Mouse (Mus musculus): Measurements from ENCODE around the gene Sh3rf3. TPM values are rescaled to one million over a fixed set of nuclear protein-coding genes. Genes with fewer than 3 reads are reported as not detected.

The Sh3rf3 gene
- total RNA-seq, 2 experiments from 2014 or later, result 1.2 to 2.1 TPM

- intact Hi-C loops (cut with DNase I; ENCODE audit: low total_unique reads), result no loop called here
- DNase-seq, result peak; percentile 8
Measured at GRCm38 (mm10) chr10:58905253-58905652, 92.1 kb downstream of the Sh3rf3 start.

GRCm38 (mm10) chr10:58907001-58907443, 93.9 kb downstream of the Sh3rf3 start:
- intact Hi-C loops (cut with DNase I; ENCODE audit: low total_unique reads), result no loop called here
- peak; percentile 22 for DNase-seq

GRCm38 (mm10) chr10:58908451-58908850, 95.3 kb downstream of the Sh3rf3 start:
- no peak for DNase-seq
- intact Hi-C loops (cut with DNase I; ENCODE audit: low total_unique reads), result no loop called here

- intact Hi-C loops (cut with DNase I; ENCODE audit: low total_unique reads), result no loop called here
- DNase-seq, result no peak
Measured at GRCm38 (mm10) chr10:58915301-58916245, 102.4 kb downstream of the Sh3rf3 start.

- DNase-seq, result no peak
- intact Hi-C loops (cut with DNase I; ENCODE audit: low total_unique reads), result no loop called here
Measured at GRCm38 (mm10) chr10:58921643-58922188, 108.6 kb downstream of the Sh3rf3 start.

- intact Hi-C loops (cut with DNase I; ENCODE audit: low total_unique reads), result no loop called here
- DNase-seq, result no peak
Measured at GRCm38 (mm10) chr10:58922216-58922829, 109.2 kb downstream of the Sh3rf3 start.

GRCm38 (mm10) chr10:58922993-58923392, 109.8 kb downstream of the Sh3rf3 start:
- intact Hi-C loops (cut with DNase I; ENCODE audit: low total_unique reads), result no loop called here
- DNase-seq, result no peak

GRCm38 (mm10) chr10:58926578-58926977, 113.4 kb downstream of the Sh3rf3 start:
- intact Hi-C loops (cut with DNase I; ENCODE audit: low total_unique reads), result no loop called here

GRCm38 (mm10) chr10:58928952-58929442, 115.8 kb downstream of the Sh3rf3 start:
- intact Hi-C loops (cut with DNase I; ENCODE audit: low total_unique reads), result no loop called here
- no peak for DNase-seq

More at GRCm38 (mm10) chr10:58926578-58926977, 113.4 kb downstream of the Sh3rf3 start:
- DNase-seq, result no peak

- peak; percentile 13 for DNase-seq
- intact Hi-C loops (cut with DNase I; ENCODE audit: low total_unique reads), result no loop called here
Measured at GRCm38 (mm10) chr10:58932151-58932773, 119.1 kb downstream of the Sh3rf3 start.

- DNase-seq, result no peak
- intact Hi-C loops (cut with DNase I; ENCODE audit: low total_unique reads), result no loop called here
Measured at GRCm38 (mm10) chr10:58935606-58936005, 122.4 kb downstream of the Sh3rf3 start.

- intact Hi-C loops (cut with DNase I; ENCODE audit: low total_unique reads), result no loop called here
Measured at GRCm38 (mm10) chr10:58936441-58936860, 123.3 kb downstream of the Sh3rf3 start.

GRCm38 (mm10) chr10:58937521-58937920, 124.4 kb downstream of the Sh3rf3 start:
- DNase-seq, result no peak
- intact Hi-C loops (cut with DNase I; ENCODE audit: low total_unique reads), result no loop called here

More at GRCm38 (mm10) chr10:58936441-58936860, 123.3 kb downstream of the Sh3rf3 start:
- no peak for DNase-seq

GRCm38 (mm10) chr10:58942819-58943218, 129.7 kb downstream of the Sh3rf3 start:
- intact Hi-C loops (cut with DNase I; ENCODE audit: low total_unique reads), result no loop called here
- DNase-seq, result no peak

- DNase-seq, result no peak
- intact Hi-C loops (cut with DNase I; ENCODE audit: low total_unique reads), result no loop called here
Measured at GRCm38 (mm10) chr10:58943661-58944400, 130.7 kb downstream of the Sh3rf3 start.

- intact Hi-C loops (cut with DNase I; ENCODE audit: low total_unique reads), result no loop called here
- DNase-seq, result no peak
Measured at GRCm38 (mm10) chr10:58944930-58945329, 131.8 kb downstream of the Sh3rf3 start.

GRCm38 (mm10) chr10:58949770-58950638, 136.8 kb downstream of the Sh3rf3 start:
- no peak for DNase-seq
- intact Hi-C loops (cut with DNase I; ENCODE audit: low total_unique reads), result no loop called here

GRCm38 (mm10) chr10:58960193-58960592, 147.0 kb downstream of the Sh3rf3 start:
- peak; percentile 34 for DNase-seq

More at GRCm38 (mm10) chr10:58960193-58960592, 147.0 kb downstream of the Sh3rf3 start:
- intact Hi-C loops (cut with DNase I; ENCODE audit: low total_unique reads), result no loop called here

Measured in gastrocnemius, postnatal 14 days (tissue).